Mouse (Mus musculus): ENCODE measurements at regions not wholly inside any gene's neighbourhood (a gene's known extent, or its start where the extent isn't known, plus 50 kb on each side); places are given as distances from the start of the nearest gene placed in this dataset.

DNA sequence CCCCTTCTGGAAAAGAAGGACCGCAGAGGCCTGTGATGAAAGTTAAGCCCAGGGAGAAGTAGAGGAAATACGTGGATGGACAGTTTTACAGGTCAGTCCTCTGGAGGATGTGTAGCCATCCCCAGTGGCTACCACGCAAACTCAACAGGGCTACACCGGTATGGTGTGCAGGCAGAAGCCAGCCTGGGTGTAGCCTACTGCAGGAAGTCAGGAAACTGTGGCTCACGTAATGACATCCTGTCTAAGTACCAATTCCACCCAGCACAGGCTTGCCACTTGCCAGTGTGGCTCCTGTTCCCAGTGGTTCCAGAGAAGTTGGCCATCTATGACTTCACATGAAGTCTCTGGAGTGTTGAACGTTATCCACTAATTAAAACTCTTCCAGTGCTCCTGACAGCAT, 105.0 kb downstream of the Plxna1 start:
- TF ChIP-seq CTCF (IDR thresholded peaks at IDR 0.05) (no peak), POLR2A (IDR thresholded peaks at IDR 0.05; ENCODE audit: insufficient read depth, low read depth, low read length) (no peak)
